Comparison of ENCODE assay signal across 21 mouse cellular contexts in the genomic region with DNA sequence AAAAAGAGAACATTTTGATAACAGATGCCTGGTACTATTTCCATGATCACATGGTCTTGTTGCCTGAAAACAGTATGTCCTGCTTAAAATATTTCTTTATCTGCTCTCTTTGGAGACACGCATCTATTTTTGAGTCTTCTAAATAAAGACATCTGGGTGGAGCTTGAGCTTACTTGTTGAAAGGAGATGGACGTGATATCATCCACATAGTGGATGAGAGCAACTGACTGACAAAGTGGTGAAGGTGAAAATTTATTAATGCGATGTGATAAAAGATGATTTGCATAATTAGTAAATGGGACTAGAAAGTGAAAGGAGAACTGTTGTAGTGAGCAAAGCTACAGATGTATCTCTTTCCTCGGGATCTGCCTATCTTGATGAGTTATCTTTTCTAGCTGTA.
"Had no signal": no experiment of that assay in that cellular context is flagged by ENCODE, and none has a peak within 500 bp of the region (broad histone marks: within the 10 kb centered on the region; RNA-seq: fewer than 3 reads in every experiment).

No protein-coding gene starts in this region.

- H3K27ac ChIP-seq: limb, embryonic 12.5 days; limb, embryonic 15.5 days; liver, embryonic 14.5 days; macrophage; midbrain, embryonic 12.5 days; midbrain, embryonic 15.5 days; neural tube, embryonic 12.5 days; neural tube, embryonic 15.5 days; stomach, postnatal 0 days had no signal

- DNase-seq: kidney, postnatal 4 days; left cerebral cortex, postnatal 4 days; liver, postnatal 0 days; lung, embryonic 14.5 days; right cerebral cortex, adult 18-20 months; right cerebral cortex, postnatal 14 days; right cerebral cortex, postnatal 4 days; thymus, adult 2 months; thymus, postnatal 14 days; thymus, postnatal 4 days had no signal

- H3K9ac ChIP-seq: limb, embryonic 12.5 days; limb, embryonic 15.5 days; liver, embryonic 14.5 days; liver, postnatal 0 days; lung, embryonic 14.5 days; midbrain, embryonic 12.5 days; midbrain, embryonic 15.5 days; neural tube, embryonic 12.5 days; neural tube, embryonic 15.5 days had no signal

- H3K9me3 ChIP-seq: limb, embryonic 12.5 days; limb, embryonic 15.5 days; midbrain, embryonic 12.5 days; midbrain, embryonic 15.5 days; neural tube, embryonic 12.5 days; neural tube, embryonic 15.5 days had no signal

- H3K4me1 ChIP-seq: limb, embryonic 15.5 days; midbrain, embryonic 15.5 days had no signal

- H3K4me3 ChIP-seq: limb, embryonic 12.5 days; limb, embryonic 15.5 days; midbrain, embryonic 12.5 days; midbrain, embryonic 15.5 days; neural tube, embryonic 12.5 days; neural tube, embryonic 15.5 days had no signal

- H3K4me2 ChIP-seq: limb, embryonic 12.5 days; limb, embryonic 15.5 days; liver, embryonic 11.5 days; lung, embryonic 14.5 days; midbrain, embryonic 12.5 days; midbrain, embryonic 15.5 days; neural tube, embryonic 12.5 days; neural tube, embryonic 15.5 days had no signal

- H3K36me3 ChIP-seq: limb, embryonic 12.5 days; limb, embryonic 15.5 days; midbrain, embryonic 12.5 days; midbrain, embryonic 15.5 days; neural tube, embryonic 12.5 days; neural tube, embryonic 15.5 days had no signal

- ATAC-seq: liver, postnatal 0 days; lung, postnatal 0 days; midbrain, embryonic 15.5 days had no signal

- H3K27me3 ChIP-seq: limb, embryonic 12.5 days; limb, embryonic 15.5 days; midbrain, embryonic 15.5 days; neural tube, embryonic 12.5 days; neural tube, embryonic 15.5 days had no signal
